Mouse (Mus musculus) E14TG2a.4 (cell line): Measurements from ENCODE around the gene Heatr5a.

Source experiments
- CTCF ChIP-seq: conservative IDR thresholded peaks from 2 replicates; pipeline ENCODE4 v1.5.1; 2014; ENCODE audit warnings: low read length
- NANOG ChIP-seq: IDR thresholded peaks from 2 replicates; pipeline ENCODE4 v1.6.1; 2014; ENCODE audit warnings: borderline replicate concordance, low read length, mixed read lengths
- POU5F1 ChIP-seq: IDR thresholded peaks from 2 replicates; pipeline ENCODE4 v1.6.1; 2014; ENCODE audit warnings: low read length, borderline replicate concordance

GRCm38 (mm10) chr12:51869511-51869910 lies 101.6 kb downstream of the Heatr5a start:
- TF ChIP-seq CTCF, result no peak
- no peak for TF ChIP-seq POU5F1
- TF ChIP-seq NANOG, result no peak
